Mouse (Mus musculus): ENCODE measurements around the gene Mynn. TPM values are rescaled to one million over a fixed set of nuclear protein-coding genes. Genes with fewer than 3 reads are reported as not detected.
A peak's percentile ranks its signal among the peaks of the same experiment; 100 is the strongest.

Mynn gene
- polyA plus RNA-seq, 1 experiment from 2014 or later, result 17.2 TPM

- Histone ChIP-seq H3K36me3 (no peaks in the 10 kb centered on the region), H3K27ac (no peak within 1 kb of the TSS), H3K9me3 (replicated peaks) (no peaks in the 10 kb centered on the region), H3K4me2 (peak within 1 kb of the TSS; percentile 60), H3K4me1 (peaks cover 6% of the 10 kb centered on the region), H3K27me3 (replicated peaks) (peaks cover 55% of the 10 kb centered on the region), H3K4me3 (peak within 1 kb of the TSS; percentile 39), H3K9ac (no peak within 1 kb of the TSS)
- 1% methylated on average over 25 of the region's 25 CpGs for WGBS (ENCODE audit: insufficient replicate concordance)
- ATAC-seq, result peak; percentile 75
Measured at GRCm38 (mm10) chr3:30647440-30648090, 45.7 kb downstream of the Mynn start, which contains the start of gene Lrrc34. Lrrc34 (minus strand) TSS chr3:30647869.

- 64% methylated on average over 2 of the region's 2 CpGs for WGBS (ENCODE audit: insufficient replicate concordance)
Measured at GRCm38 (mm10) chr3:30648466-30648865, 46.6 kb downstream of the Mynn start.

GRCm38 (mm10) chr3:30650062-30650841 lies 48.4 kb downstream of the Mynn start:
- no peak for ATAC-seq

More at GRCm38 (mm10) chr3:30648466-30648865, 46.6 kb downstream of the Mynn start:
- H3K4me3 ChIP-seq, result no peak overlapping the region
- H3K36me3 ChIP-seq, result no peaks in the 10 kb centered on the region
- ATAC-seq, result no peak
- no peak overlapping the region for H3K9ac ChIP-seq
- H3K4me1 ChIP-seq, result peaks cover 6% of the 10 kb centered on the region
- peaks cover 55% of the 10 kb centered on the region for H3K27me3 ChIP-seq (replicated peaks)
- no peak overlapping the region for H3K27ac ChIP-seq
- H3K4me2 ChIP-seq, result no peak overlapping the region
- no peaks in the 10 kb centered on the region for H3K9me3 ChIP-seq (replicated peaks)

GRCm38 (mm10) chr3:30655937-30656336 lies 54.1 kb downstream of the Mynn start:
- 47% methylated on average over 5 of the region's 5 CpGs for WGBS (ENCODE audit: insufficient replicate concordance)
- no peak for ATAC-seq

More at GRCm38 (mm10) chr3:30650062-30650841, 48.4 kb downstream of the Mynn start:
- Histone ChIP-seq H3K27me3 (replicated peaks) (peaks cover 55% of the 10 kb centered on the region), H3K36me3 (no peaks in the 10 kb centered on the region), H3K27ac (no peak overlapping the region), H3K9ac (no peak overlapping the region), H3K4me3 (peak overlapping the region; percentile 13), H3K4me2 (peak overlapping the region; percentile 42), H3K9me3 (replicated peaks) (no peaks in the 10 kb centered on the region), H3K4me1 (peaks cover 6% of the 10 kb centered on the region)
- 2% methylated on average over 41 of the region's 41 CpGs for WGBS (ENCODE audit: insufficient replicate concordance)

GRCm38 (mm10) chr3:30658486-30658885 lies 56.6 kb downstream of the Mynn start:
- H3K4me2 ChIP-seq, result no peak overlapping the region
- H3K27me3 ChIP-seq (replicated peaks), result no peaks in the 10 kb centered on the region
- H3K36me3 ChIP-seq, result no peaks in the 10 kb centered on the region
- no peak overlapping the region for H3K27ac ChIP-seq
- H3K9ac ChIP-seq, result no peak overlapping the region
- H3K4me3 ChIP-seq, result no peak overlapping the region
- no peak for ATAC-seq
- H3K4me1 ChIP-seq, result no peaks in the 10 kb centered on the region
- no peaks in the 10 kb centered on the region for H3K9me3 ChIP-seq (replicated peaks)
- WGBS (ENCODE audit: insufficient replicate concordance), result 65% methylated on average over 9 of the region's 9 CpGs

More at GRCm38 (mm10) chr3:30655937-30656336, 54.1 kb downstream of the Mynn start:
- peaks cover 15% of the 10 kb centered on the region for H3K27me3 ChIP-seq (replicated peaks)
- no peaks in the 10 kb centered on the region for H3K36me3 ChIP-seq
- H3K9me3 ChIP-seq (replicated peaks), result no peaks in the 10 kb centered on the region
- no peaks in the 10 kb centered on the region for H3K4me1 ChIP-seq
- H3K27ac ChIP-seq, result no peak overlapping the region
- no peak overlapping the region for H3K4me2 ChIP-seq
- H3K4me3 ChIP-seq, result no peak overlapping the region
- no peak overlapping the region for H3K9ac ChIP-seq

Other genes with a start within 250 kb of the Mynn start
- gene Mecom, start 54.1 kb upstream of the Mynn start, polyA plus RNA-seq (2016; fragmentation: Nextera tagmentation; extraction: Ambion mirVana), result 1.8 and 2.3 TPM in 2 replicates
- gene Actrt3, start 2.1 kb upstream of the Mynn start, polyA plus RNA-seq (2016; fragmentation: Nextera tagmentation; extraction: Ambion mirVana), result not detected in 2 replicates
- not detected in 2 replicates for gene Lrriq4, start 42.4 kb downstream of the Mynn start, polyA plus RNA-seq (2016; fragmentation: Nextera tagmentation; extraction: Ambion mirVana)
- gene Lrrc34, start 45.8 kb downstream of the Mynn start, polyA plus RNA-seq (2016; fragmentation: Nextera tagmentation; extraction: Ambion mirVana), result 0.13 and 0.38 TPM in 2 replicates
- gene Lrrc31, start 97.8 kb downstream of the Mynn start, polyA plus RNA-seq (2016; fragmentation: Nextera tagmentation; extraction: Ambion mirVana), result not detected in 2 replicates
- gene Samd7, start 144.2 kb downstream of the Mynn start, polyA plus RNA-seq (2016; fragmentation: Nextera tagmentation; extraction: Ambion mirVana), result 0.05 TPM in 1 of 2 replicates, not detected in the other
- gene Sec62, start 190.8 kb downstream of the Mynn start, polyA plus RNA-seq (2016; fragmentation: Nextera tagmentation; extraction: Ambion mirVana), result 60.5 and 65.5 TPM in 2 replicates